Mouse (Mus musculus) cortical plate, adult 2 months (tissue): ENCODE data around the gene Fam185a.

ENCODE experiments used
- CTCF ChIP-seq: fragments of 200-500 bp; IDR thresholded peaks from 2 replicates; pipeline ENCODE4 v1.5.1; 2011; ENCODE audit warnings: mild to moderate bottlenecking, control low read depth, low read length; ENCODE audit not compliant: insufficient read depth; ENCODE audit errors: extremely low read depth
- POLR2A ChIP-seq: fragments of 200-500 bp; IDR thresholded peaks from 2 replicates; pipeline ENCODE4 v1.6.1; 2011; ENCODE audit warnings: mild to moderate bottlenecking, low read length, control low read depth; ENCODE audit not compliant: insufficient read depth; ENCODE audit errors: extremely low read depth

- no peak for TF ChIP-seq CTCF
- no peak for TF ChIP-seq POLR2A
These were observed 1.9 kb downstream of the Fam185a start for GRCm38 (mm10) chr5:21426666-21427065.
